15 mouse cellular contexts compared by ENCODE assay signal in the genomic region with DNA sequence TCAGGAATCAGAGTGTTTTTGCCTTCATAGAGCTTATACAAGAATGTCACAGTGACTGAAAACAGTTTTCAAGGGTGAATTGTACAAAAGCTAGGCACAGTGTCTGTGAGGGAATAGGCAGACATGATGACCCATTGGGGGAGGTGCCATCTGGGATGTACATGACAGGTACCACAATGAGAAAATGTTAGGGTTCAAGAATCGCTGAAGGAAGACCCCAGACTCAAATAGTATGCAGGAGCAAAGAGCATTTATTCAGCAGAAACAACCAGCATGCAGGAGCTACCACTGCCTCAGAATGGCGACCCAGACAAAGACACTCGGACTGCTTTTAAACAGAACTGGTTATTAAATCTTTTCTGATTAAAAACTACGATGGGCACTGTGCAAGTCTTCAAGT. TPM values are rescaled to one million over a fixed set of nuclear protein-coding genes. Genes with fewer than 3 reads are reported as not detected.
"Had no signal": no experiment of that assay in that cellular context is flagged by ENCODE, and none has a peak within 500 bp of the region (broad histone marks: within the 10 kb centered on the region; RNA-seq: fewer than 3 reads in every experiment).

No protein-coding gene starts in this region.

- H3K4me3 ChIP-seq: lung, embryonic 15.5 days; midbrain, embryonic 13.5 days; midbrain, embryonic 15.5 days; neural tube, embryonic 12.5 days had no signal

- H3K9me3 ChIP-seq: lung, embryonic 15.5 days; midbrain, embryonic 13.5 days; midbrain, embryonic 15.5 days; neural tube, embryonic 12.5 days had no signal

- DNase-seq: lung, adult 2 months; lung, postnatal 14 days; lung, postnatal 36 days; right cerebral cortex, postnatal 14 days; thymus, adult 18-20 months; thymus, postnatal 14 days; thymus, postnatal 36 days had no signal

- H3K27ac ChIP-seq: lung, embryonic 15.5 days; midbrain, embryonic 13.5 days; midbrain, embryonic 15.5 days; neural tube, embryonic 12.5 days had no signal

- H3K27me3 ChIP-seq: lung, embryonic 15.5 days; midbrain, embryonic 13.5 days; midbrain, embryonic 15.5 days; neural tube, embryonic 12.5 days had no signal

- H3K4me1 ChIP-seq: lung, embryonic 15.5 days; midbrain, embryonic 13.5 days; midbrain, embryonic 15.5 days; neural tube, embryonic 12.5 days had no signal

- H3K36me3 ChIP-seq: lung, embryonic 15.5 days; midbrain, embryonic 13.5 days; midbrain, embryonic 15.5 days; neural tube, embryonic 12.5 days had no signal

RNA-seq across cellular contexts. Expression of gene Lyz1, which starts 6.4 kb away (rescaled TPM):
- polyA plus RNA-seq: midbrain, embryonic 11.5 days; midbrain, embryonic 13.5 days; midbrain, embryonic 15.5 days; midbrain, postnatal 0 days; neural tube, embryonic 12.5 days; neural tube, embryonic 14.5 days; stomach, embryonic 14.5 days had no signal
